Mouse (Mus musculus): ENCODE measurements around the gene Fryl. TPM values are rescaled to one million over a fixed set of nuclear protein-coding genes. Genes with fewer than 3 reads are reported as not detected.
A peak's percentile ranks its signal among the peaks of the same experiment; 100 is the strongest.

The Fryl gene
- polyA plus RNA-seq, 1 experiment from 2014 or later = 47.4 TPM

DNA sequence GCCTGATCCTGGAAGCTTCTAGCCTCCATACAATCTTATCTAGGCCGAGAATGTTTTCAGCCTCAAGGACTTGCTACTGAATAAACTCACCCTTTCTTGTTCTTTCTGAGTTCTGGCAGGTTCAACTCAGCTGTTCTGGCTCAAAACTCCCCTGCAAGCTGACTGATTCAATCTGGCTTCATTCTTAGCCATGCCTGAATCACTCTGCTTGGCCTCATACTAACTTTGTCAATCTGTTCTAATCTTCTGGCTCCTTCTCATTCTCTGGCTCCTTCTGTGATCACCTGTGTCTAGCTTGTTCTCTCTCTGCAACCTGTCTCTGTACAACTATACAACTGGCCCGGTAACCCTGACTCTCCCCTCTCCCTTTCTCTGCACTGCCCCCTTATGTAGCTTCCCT lies 93.9 kb downstream of the Fryl start:
- Histone ChIP-seq H3K9ac (no peak overlapping the region), H3K27me3 (no peaks in the 10 kb centered on the region), H3K4me3 (no peak overlapping the region), H3K4me1 (peaks cover 22% of the 10 kb centered on the region), H3K27ac (no peak overlapping the region), H3K36me3 (no peaks in the 10 kb centered on the region), H3K4me2 (replicated peaks) (no peak overlapping the region), H3K9me3 (replicated peaks) (no peaks in the 10 kb centered on the region)
- 83% methylated on average over 2 of the region's 2 CpGs for WGBS
- no peak for ATAC-seq (ENCODE audit: low FRiP score)

- Histone ChIP-seq H3K4me2 (replicated peaks) (no peak overlapping the region), H3K27me3 (no peaks in the 10 kb centered on the region), H3K4me1 (peaks cover 20% of the 10 kb centered on the region), H3K9me3 (replicated peaks) (no peaks in the 10 kb centered on the region), H3K27ac (no peak overlapping the region), H3K9ac (no peak overlapping the region), H3K36me3 (no peaks in the 10 kb centered on the region), H3K4me3 (no peak overlapping the region)
- 70% methylated on average over 9 of the region's 9 CpGs for WGBS
- ATAC-seq (ENCODE audit: low FRiP score) = no peak
Measured at GRCm38 (mm10) chr5:73160440-73160839, 96.0 kb downstream of the Fryl start.

DNA sequence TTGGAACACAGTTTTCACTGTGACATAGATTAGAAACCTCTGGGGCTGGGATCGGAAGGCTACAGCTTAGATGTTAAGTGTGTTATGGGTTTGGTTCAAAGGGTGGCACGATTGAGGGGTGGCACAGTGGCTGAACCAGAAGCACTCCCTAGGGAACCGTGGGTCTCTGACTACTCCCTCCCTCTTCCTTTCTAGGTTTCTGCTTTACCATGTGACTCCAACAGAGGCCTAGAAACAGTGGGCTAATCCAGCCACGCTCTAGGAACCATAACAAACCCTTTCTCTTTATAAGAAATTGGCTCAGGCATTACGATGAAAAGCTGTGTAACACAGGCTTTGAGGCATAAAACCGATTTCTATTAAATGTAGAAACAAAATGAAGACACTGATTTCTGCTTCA lies 98.9 kb downstream of the Fryl start:
- H3K9ac ChIP-seq = no peak overlapping the region
- no peaks in the 10 kb centered on the region for H3K27me3 ChIP-seq
- no peak for ATAC-seq (ENCODE audit: low FRiP score)
- WGBS = 80% methylated on average over 6 of the region's 6 CpGs
- H3K36me3 ChIP-seq = no peaks in the 10 kb centered on the region
- no peak overlapping the region for H3K4me2 ChIP-seq (replicated peaks)
- H3K9me3 ChIP-seq (replicated peaks) = no peaks in the 10 kb centered on the region
- no peak overlapping the region for H3K27ac ChIP-seq
- H3K4me3 ChIP-seq = no peak overlapping the region
- peaks cover 14% of the 10 kb centered on the region for H3K4me1 ChIP-seq

- no peak for ATAC-seq (ENCODE audit: low FRiP score)
- WGBS = 82% methylated on average over 5 of the region's 5 CpGs
- H3K4me2 ChIP-seq (replicated peaks) = no peak overlapping the region
Measured at GRCm38 (mm10) chr5:73157009-73157408, 99.4 kb downstream of the Fryl start.

DNA sequence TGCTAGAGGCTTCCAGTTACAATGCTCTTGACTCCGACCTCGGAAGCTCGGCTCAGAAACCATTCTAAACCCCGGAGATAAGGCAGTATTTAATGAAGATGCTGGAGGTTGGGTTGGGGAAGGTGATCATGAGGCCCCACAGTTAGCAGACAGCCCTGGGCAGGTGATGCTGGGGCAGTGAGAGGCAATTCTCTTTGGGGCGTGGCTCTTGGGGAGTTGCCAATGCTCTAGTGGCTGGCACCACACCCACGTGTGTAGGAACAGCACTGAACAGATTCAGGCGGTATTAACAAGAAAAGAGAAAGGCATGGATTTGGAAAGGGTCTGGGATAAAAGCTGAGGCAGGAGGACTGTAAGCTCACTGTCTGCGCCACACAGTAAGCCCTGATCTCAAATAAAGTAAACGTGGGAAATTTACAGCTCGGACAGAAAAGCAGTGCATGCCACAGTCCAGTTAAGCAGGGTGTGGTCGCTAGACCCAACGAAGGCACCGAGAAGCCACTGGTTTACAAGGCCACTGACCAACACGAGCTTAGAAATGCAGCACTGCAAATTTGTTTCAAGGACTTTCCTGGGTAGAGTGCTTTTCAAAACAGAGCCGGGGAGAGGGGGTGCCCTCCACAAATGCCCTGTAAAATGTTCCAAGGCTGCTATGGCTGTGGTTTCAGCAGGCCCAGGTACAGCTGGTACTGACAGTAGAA lies 100.0 kb downstream of the Fryl start:
- no peaks in the 10 kb centered on the region for H3K36me3 ChIP-seq
- H3K27ac ChIP-seq = 0 out of 2 replicates have a peak overlapping the region, but pooled peaks have one; percentile 9
- H3K9me3 ChIP-seq (replicated peaks) = no peaks in the 10 kb centered on the region
- H3K27me3 ChIP-seq = no peaks in the 10 kb centered on the region
- H3K4me2 ChIP-seq (replicated peaks) = no peak overlapping the region
- 88% methylated on average over 15 of the region's 15 CpGs for WGBS
- no peak overlapping the region for H3K4me3 ChIP-seq
- peaks cover 9% of the 10 kb centered on the region for H3K4me1 ChIP-seq
- ATAC-seq (ENCODE audit: low FRiP score) = no peak
- H3K9ac ChIP-seq = no peak overlapping the region

More at GRCm38 (mm10) chr5:73157009-73157408, 99.4 kb downstream of the Fryl start:
- Histone ChIP-seq H3K27ac (0 out of 2 replicates have a peak overlapping the region, but pooled peaks have one; percentile 9), H3K4me1 (peaks cover 11% of the 10 kb centered on the region), H3K9me3 (replicated peaks) (no peaks in the 10 kb centered on the region), H3K36me3 (no peaks in the 10 kb centered on the region), H3K27me3 (no peaks in the 10 kb centered on the region), H3K4me3 (no peak overlapping the region), H3K9ac (no peak overlapping the region)

- Histone ChIP-seq H3K4me3 (no peak overlapping the region), H3K4me2 (replicated peaks) (no peak overlapping the region), H3K27me3 (no peaks in the 10 kb centered on the region), H3K9me3 (replicated peaks) (no peaks in the 10 kb centered on the region), H3K36me3 (no peaks in the 10 kb centered on the region), H3K27ac (no peak overlapping the region), H3K9ac (no peak overlapping the region), H3K4me1 (peaks cover 9% of the 10 kb centered on the region)
- WGBS = 93% methylated on average over 14 of the region's 14 CpGs
- no peak for ATAC-seq (ENCODE audit: low FRiP score)
Measured at GRCm38 (mm10) chr5:73153802-73154465, 102.5 kb downstream of the Fryl start.

DNA sequence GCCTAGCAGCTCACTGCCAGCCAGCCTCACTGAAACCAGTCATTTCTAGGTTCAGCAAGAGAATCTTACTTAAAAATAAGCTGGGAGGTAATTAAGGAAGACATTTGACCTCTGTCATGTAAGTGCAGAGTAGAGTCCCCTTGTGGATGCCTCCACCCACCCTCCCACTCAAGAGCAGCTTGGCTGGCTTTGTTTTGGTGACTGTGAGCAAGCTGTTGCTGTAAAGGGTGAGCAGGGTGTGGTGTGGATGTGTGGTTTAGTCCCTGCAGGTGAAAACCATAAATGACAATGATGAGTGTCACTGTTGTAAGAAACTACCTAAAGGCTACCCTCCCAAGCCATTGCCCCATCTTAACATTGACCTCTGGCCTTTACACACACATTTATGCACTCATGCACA lies 104.2 kb downstream of the Fryl start:
- H3K9me3 ChIP-seq (replicated peaks) = no peaks in the 10 kb centered on the region
- H3K27me3 ChIP-seq = no peaks in the 10 kb centered on the region
- H3K4me1 ChIP-seq = peaks cover under 1% of the 10 kb centered on the region; the same call in 1 of the 2 replicates
- H3K9ac ChIP-seq = no peak overlapping the region
- H3K36me3 ChIP-seq = peaks cover 2% of the 10 kb centered on the region
- H3K27ac ChIP-seq = no peak overlapping the region
- H3K4me3 ChIP-seq = no peak overlapping the region
- no peak for ATAC-seq (ENCODE audit: low FRiP score)
- H3K4me2 ChIP-seq (replicated peaks) = no peak overlapping the region

DNA sequence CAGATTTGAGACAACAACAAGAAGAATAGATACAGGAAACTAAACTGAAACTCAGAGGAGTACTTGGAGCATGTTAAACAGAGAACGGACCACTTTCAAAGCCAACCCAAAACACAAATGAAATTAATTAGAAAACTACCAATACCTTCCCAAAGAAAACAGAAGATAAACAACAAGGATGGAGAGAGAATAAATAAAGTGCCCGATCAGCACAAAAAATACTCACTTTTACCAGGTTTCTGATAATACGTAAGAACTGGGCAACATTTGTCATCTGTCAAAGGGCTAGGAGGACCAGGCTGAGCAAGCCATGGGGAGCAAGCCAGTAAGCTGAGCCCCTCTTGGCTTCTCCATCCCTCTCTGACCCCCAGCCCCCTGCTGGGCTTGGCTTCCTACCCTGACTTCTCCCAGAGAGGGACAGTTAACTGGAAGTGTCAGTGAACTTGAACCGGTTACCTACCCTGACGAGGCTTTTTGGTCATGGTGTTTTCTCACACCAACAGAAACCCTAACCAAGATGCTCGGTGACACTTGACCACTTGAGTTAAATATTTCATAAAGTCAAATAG lies 105.5 kb downstream of the Fryl start:
- Histone ChIP-seq H3K4me2 (replicated peaks) (no peak overlapping the region), H3K4me1 (no peaks in the 10 kb centered on the region), H3K36me3 (peaks cover 12% of the 10 kb centered on the region), H3K27me3 (no peaks in the 10 kb centered on the region), H3K9ac (no peak overlapping the region), H3K27ac (no peak overlapping the region), H3K4me3 (no peak overlapping the region), H3K9me3 (replicated peaks) (no peaks in the 10 kb centered on the region)
- WGBS = 87% methylated on average over 6 of the region's 6 CpGs
- no peak for ATAC-seq (ENCODE audit: low FRiP score)

DNA sequence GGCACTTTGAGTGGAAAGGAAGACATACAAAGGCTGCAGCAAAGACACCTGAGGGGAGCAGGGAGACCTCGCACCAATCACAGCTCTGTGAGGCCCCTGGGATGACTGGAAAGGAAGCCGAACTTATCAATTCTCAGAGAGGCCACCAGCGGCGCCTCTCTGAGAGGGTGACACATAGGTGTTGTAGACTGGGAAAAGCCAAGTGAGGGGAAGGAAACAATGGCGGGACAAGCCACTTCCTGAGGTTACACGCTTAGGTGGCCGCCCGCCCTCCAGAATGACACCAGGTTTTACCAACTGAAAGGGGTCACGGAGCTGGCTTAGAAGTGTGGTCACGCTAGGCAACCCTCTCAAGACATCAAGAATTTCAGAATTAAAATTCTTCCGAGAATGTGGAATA lies 111.4 kb downstream of the Fryl start:
- ATAC-seq (ENCODE audit: low FRiP score) = no peak
- no peaks in the 10 kb centered on the region for H3K9me3 ChIP-seq (replicated peaks)
- peaks cover 15% of the 10 kb centered on the region for H3K36me3 ChIP-seq
- H3K4me2 ChIP-seq (replicated peaks) = no peak overlapping the region
- WGBS = 93% methylated on average over 11 of the region's 11 CpGs
- no peak overlapping the region for H3K9ac ChIP-seq
- H3K27me3 ChIP-seq = no peaks in the 10 kb centered on the region
- no peak overlapping the region for H3K27ac ChIP-seq
- H3K4me1 ChIP-seq = no peaks in the 10 kb centered on the region
- no peak overlapping the region for H3K4me3 ChIP-seq

- Histone ChIP-seq H3K36me3 (peaks cover 8% of the 10 kb centered on the region), H3K4me3 (no peak overlapping the region), H3K27ac (no peak overlapping the region), H3K27me3 (no peaks in the 10 kb centered on the region), H3K9ac (no peak overlapping the region), H3K9me3 (replicated peaks) (no peaks in the 10 kb centered on the region), H3K4me1 (no peaks in the 10 kb centered on the region), H3K4me2 (replicated peaks) (no peak overlapping the region)
- 93% methylated on average over 2 of the region's 2 CpGs for WGBS
- no peak for ATAC-seq (ENCODE audit: low FRiP score)
Measured at GRCm38 (mm10) chr5:73141712-73142111, 114.7 kb downstream of the Fryl start.

GRCm38 (mm10) chr5:73141161-73141560 lies 115.3 kb downstream of the Fryl start:
- ATAC-seq (ENCODE audit: low FRiP score) = no peak
- Histone ChIP-seq H3K36me3 (peaks cover 3% of the 10 kb centered on the region; the same call in 1 of the 2 replicates), H3K9me3 (replicated peaks) (no peaks in the 10 kb centered on the region), H3K27me3 (no peaks in the 10 kb centered on the region), H3K4me3 (no peak overlapping the region), H3K4me2 (replicated peaks) (no peak overlapping the region), H3K27ac (no peak overlapping the region), H3K4me1 (no peaks in the 10 kb centered on the region), H3K9ac (no peak overlapping the region)
- 95% methylated on average over 8 of the region's 8 CpGs for WGBS

DNA sequence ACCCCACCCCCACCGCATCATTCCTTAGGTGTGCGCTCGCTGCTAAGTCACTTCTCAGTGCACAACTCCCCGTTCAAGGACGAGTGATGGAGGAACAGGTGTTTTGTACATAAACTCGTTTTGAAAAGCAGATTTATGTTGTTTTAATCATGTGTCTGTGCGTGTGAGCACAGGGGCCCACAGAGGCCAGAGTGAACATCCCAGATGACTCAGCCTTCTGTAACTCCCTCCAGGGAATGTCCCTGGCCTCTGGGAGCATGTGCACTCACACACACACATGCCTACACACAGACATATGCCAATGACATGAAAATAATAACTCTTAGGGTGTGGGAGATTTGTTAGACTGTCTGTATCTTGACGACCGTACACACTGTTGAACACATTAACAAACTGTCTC lies 118.9 kb downstream of the Fryl start:
- no peak overlapping the region for H3K4me3 ChIP-seq
- peaks cover 3% of the 10 kb centered on the region; the same call in 1 of the 2 replicates for H3K36me3 ChIP-seq
- no peaks in the 10 kb centered on the region for H3K27me3 ChIP-seq
- H3K9me3 ChIP-seq (replicated peaks) = no peaks in the 10 kb centered on the region
- no peaks in the 10 kb centered on the region for H3K4me1 ChIP-seq
- no peak overlapping the region for H3K4me2 ChIP-seq (replicated peaks)
- no peak overlapping the region for H3K27ac ChIP-seq
- no peak overlapping the region for H3K9ac ChIP-seq
- no peak for ATAC-seq (ENCODE audit: low FRiP score)
- 83% methylated on average over 9 of the region's 9 CpGs for WGBS

Measured in hindbrain, embryonic 12.5 days (tissue).